Mouse (Mus musculus): ENCODE measurements around the gene Utp20. TPM values are rescaled to one million over a fixed set of nuclear protein-coding genes. Genes with fewer than 3 reads are reported as not detected.
"Not testable (repeated sequence)": the region's sequence is repeated elsewhere in the genome, so short reads cannot be mapped to it uniquely, and the experiment has no call there.

The Utp20 gene
- polyA plus RNA-seq, 1 experiment from 2014 or later, result 6.5 TPM

DNA sequence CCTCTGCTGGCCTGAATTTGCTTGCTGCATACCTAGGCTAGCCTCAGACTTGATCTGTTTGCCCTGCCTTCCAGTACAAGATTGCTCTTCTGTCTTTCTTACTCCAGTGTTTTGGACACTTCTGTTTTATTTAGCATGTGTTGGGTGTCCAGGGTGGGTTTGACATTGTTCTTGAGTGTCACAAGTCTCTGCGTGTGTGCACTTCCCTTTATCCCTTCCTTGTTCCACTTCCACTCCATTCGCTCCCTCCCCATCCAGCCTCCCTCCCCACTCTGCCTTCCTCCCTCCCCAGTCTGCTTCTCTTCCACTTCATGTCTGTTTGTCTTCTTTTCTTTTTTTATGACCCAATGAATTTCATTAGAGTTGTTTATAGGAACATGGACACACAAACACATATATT is 85.2 kb downstream of the Utp20 start:
- H3K9me3 ChIP-seq (ENCODE audit: low read length), result no peaks in the 10 kb centered on the region
- H3K36me3 ChIP-seq (ENCODE audit: insufficient read depth, low read length), result peaks cover 29% of the 10 kb centered on the region
- TF ChIP-seq EP300 (IDR thresholded peaks at IDR 0.05), result no peak
- no peak for TF ChIP-seq CTCF (IDR thresholded peaks at IDR 0.05)
- no peak overlapping the region for H3K4me3 ChIP-seq (ENCODE audit: low read depth, low read length)
- no peaks in the 10 kb centered on the region for H3K4me1 ChIP-seq (ENCODE audit: insufficient read depth, low read depth, low read length)
- no peak for DNase-seq (ENCODE audit: low spot score)
- no peak overlapping the region for H3K27ac ChIP-seq (ENCODE audit: low read length)
- no peak overlapping the region for H3K4me2 ChIP-seq (replicated peaks; ENCODE audit: low read depth, low read length)
- H3K9ac ChIP-seq (replicated peaks; ENCODE audit: low read depth), result no peak overlapping the region
- H3K27me3 ChIP-seq (replicated peaks; ENCODE audit: insufficient read depth, low read length), result no peaks in the 10 kb centered on the region
- 90% methylated on average over 2 of the region's 2 CpGs for WGBS
- no peak for ATAC-seq

DNA sequence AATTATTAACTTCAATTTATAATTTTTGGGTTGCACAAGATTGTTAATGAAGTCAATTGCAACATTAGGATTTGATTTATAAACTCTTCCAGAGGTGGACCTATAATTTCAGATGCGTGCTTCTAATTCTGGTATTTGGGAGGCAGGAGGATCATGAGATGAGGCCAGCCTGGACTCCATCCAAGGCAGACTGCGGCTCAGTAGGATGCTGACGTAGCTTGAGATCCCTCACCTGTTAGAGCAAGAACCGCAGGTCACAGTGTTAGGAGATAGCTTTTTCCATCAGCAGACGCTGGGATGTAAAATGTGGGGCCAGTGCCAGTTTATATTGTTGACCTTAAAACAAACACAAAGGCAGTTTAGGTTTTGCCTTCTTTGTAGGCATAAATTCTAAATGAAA is 85.8 kb downstream of the Utp20 start:
- Histone ChIP-seq H3K27me3 (replicated peaks; ENCODE audit: insufficient read depth, low read length) (no peaks in the 10 kb centered on the region), H3K4me3 (ENCODE audit: low read depth, low read length) (no peak overlapping the region), H3K36me3 (ENCODE audit: insufficient read depth, low read length) (peaks cover 29% of the 10 kb centered on the region), H3K9me3 (ENCODE audit: low read length) (no peaks in the 10 kb centered on the region), H3K4me1 (ENCODE audit: insufficient read depth, low read depth, low read length) (no peaks in the 10 kb centered on the region), H3K27ac (ENCODE audit: low read length) (no peak overlapping the region), H3K4me2 (replicated peaks; ENCODE audit: low read depth, low read length) (no peak overlapping the region), H3K9ac (replicated peaks; ENCODE audit: low read depth) (no peak overlapping the region)
- TF ChIP-seq CTCF (IDR thresholded peaks at IDR 0.05) (no peak), EP300 (IDR thresholded peaks at IDR 0.05) (no peak)
- DNase-seq (ENCODE audit: low spot score), result no peak
- WGBS, result 82% methylated on average over 5 of the region's 5 CpGs
- no peak for ATAC-seq

DNA sequence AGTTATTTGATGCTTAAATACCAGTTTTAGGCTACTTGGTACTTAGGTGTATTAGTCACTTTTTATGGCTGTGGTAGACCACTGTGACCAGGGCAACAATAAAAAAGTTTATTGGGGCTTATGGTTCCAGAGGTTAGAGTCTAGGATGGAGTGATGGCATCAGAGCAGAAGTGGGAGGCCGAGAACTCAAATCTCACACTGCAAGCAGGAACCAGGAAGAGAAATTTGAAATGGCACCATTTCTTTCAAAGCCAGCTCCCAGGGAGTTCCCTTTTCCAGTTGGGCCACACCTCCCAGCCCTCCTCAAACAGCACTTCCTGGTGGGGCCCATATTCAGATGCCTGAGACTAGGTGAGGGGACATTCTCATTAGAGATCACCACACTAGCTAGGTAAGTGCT is 86.8 kb downstream of the Utp20 start:
- H3K27ac ChIP-seq (ENCODE audit: low read length), result no peak overlapping the region
- H3K4me1 ChIP-seq (ENCODE audit: insufficient read depth, low read depth, low read length), result no peaks in the 10 kb centered on the region
- 87% methylated on average over 1 of the region's 1 CpGs for whole genome bisulfite sequencing
- ATAC-seq (no peak), DNase-seq (ENCODE audit: low spot score) (no peak)
- TF ChIP-seq EP300 (IDR thresholded peaks at IDR 0.05) (no peak), CTCF (IDR thresholded peaks at IDR 0.05) (no peak)
- no peaks in the 10 kb centered on the region for H3K27me3 ChIP-seq (replicated peaks; ENCODE audit: insufficient read depth, low read length)
- H3K9me3 ChIP-seq (ENCODE audit: low read length), result no peaks in the 10 kb centered on the region
- no peak overlapping the region for H3K4me3 ChIP-seq (ENCODE audit: low read depth, low read length)
- no peak overlapping the region for H3K4me2 ChIP-seq (replicated peaks; ENCODE audit: low read depth, low read length)
- H3K36me3 ChIP-seq (ENCODE audit: insufficient read depth, low read length), result peaks cover 27% of the 10 kb centered on the region
- H3K9ac ChIP-seq (replicated peaks; ENCODE audit: low read depth), result no peak overlapping the region

DNA sequence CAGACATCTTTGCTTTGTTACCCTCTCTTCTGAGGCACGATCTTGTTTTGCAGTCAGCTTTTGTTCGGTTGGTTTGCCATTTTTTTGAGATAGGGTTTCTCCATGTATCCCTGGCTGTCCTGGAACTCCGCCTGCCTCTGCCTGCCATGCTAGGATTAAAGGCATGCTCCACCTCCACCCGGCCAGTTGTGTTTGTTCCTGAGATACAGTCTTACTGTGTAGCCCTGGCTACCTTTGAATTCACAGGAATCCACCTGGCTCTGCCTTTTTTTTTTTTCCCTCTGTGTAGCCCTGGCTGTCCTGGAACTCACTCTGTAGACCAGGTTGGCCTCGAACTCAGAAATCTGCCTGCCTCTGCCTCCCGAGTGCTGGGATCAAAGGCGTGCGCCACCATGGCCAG is 87.5 kb downstream of the Utp20 start:
- H3K4me2 ChIP-seq (replicated peaks; ENCODE audit: low read depth, low read length); ATAC-seq; H3K9ac ChIP-seq (replicated peaks; ENCODE audit: low read depth); H3K4me3 ChIP-seq (ENCODE audit: low read depth, low read length); H3K9me3 ChIP-seq (ENCODE audit: low read length); H3K4me1 ChIP-seq (ENCODE audit: insufficient read depth, low read depth, low read length); DNase-seq (ENCODE audit: low spot score); H3K27me3 ChIP-seq (replicated peaks; ENCODE audit: insufficient read depth, low read length); H3K27ac ChIP-seq (ENCODE audit: low read length): not testable (repeated sequence)
- 96% methylated on average over 8 of the region's 8 CpGs for WGBS
- peaks cover 20% of the 10 kb centered on the region for H3K36me3 ChIP-seq (ENCODE audit: insufficient read depth, low read length)

DNA sequence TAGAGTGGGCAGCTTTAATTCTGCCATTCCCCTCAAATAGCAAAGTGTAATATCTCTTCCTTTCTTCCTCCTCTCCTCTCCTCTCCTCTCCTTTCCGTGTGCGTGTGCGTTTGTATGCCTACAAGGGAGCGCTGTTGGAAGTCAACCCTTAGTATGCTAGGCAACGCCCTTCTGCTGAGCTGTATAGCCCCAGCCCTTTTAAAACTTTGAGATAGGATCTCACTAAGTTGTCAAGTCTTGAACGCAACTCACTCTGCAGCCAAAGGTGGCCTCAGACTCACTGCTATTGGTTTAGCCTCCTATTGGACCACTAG is 94.3 kb downstream of the Utp20 start:
- no peak overlapping the region; the same call in 1 of the 2 replicates for H3K27ac ChIP-seq (ENCODE audit: low read length)
- WGBS, result 4% methylated on average over 6 of the region's 6 CpGs
- H3K9me3 ChIP-seq (ENCODE audit: low read length), result no peaks in the 10 kb centered on the region
- no peak for ATAC-seq
- H3K4me1 ChIP-seq (ENCODE audit: insufficient read depth, low read depth, low read length), result peaks cover 3% of the 10 kb centered on the region; the same call in 1 of the 2 replicates
- no peaks in the 10 kb centered on the region for H3K36me3 ChIP-seq (ENCODE audit: insufficient read depth, low read length)
- no peak for TF ChIP-seq EP300 (IDR thresholded peaks at IDR 0.05)
- TF ChIP-seq CTCF (IDR thresholded peaks at IDR 0.05), result no peak
- no peaks in the 10 kb centered on the region for H3K27me3 ChIP-seq (replicated peaks; ENCODE audit: insufficient read depth, low read length)
- H3K9ac ChIP-seq (replicated peaks; ENCODE audit: low read depth), result peak overlapping the region; percentile 93
- H3K4me3 ChIP-seq (ENCODE audit: low read depth, low read length), result peak overlapping the region; percentile 93
- DNase-seq (ENCODE audit: low spot score), result peak; percentile 17
- H3K4me2 ChIP-seq (replicated peaks; ENCODE audit: low read depth, low read length), result peak overlapping the region; percentile 69

DNA sequence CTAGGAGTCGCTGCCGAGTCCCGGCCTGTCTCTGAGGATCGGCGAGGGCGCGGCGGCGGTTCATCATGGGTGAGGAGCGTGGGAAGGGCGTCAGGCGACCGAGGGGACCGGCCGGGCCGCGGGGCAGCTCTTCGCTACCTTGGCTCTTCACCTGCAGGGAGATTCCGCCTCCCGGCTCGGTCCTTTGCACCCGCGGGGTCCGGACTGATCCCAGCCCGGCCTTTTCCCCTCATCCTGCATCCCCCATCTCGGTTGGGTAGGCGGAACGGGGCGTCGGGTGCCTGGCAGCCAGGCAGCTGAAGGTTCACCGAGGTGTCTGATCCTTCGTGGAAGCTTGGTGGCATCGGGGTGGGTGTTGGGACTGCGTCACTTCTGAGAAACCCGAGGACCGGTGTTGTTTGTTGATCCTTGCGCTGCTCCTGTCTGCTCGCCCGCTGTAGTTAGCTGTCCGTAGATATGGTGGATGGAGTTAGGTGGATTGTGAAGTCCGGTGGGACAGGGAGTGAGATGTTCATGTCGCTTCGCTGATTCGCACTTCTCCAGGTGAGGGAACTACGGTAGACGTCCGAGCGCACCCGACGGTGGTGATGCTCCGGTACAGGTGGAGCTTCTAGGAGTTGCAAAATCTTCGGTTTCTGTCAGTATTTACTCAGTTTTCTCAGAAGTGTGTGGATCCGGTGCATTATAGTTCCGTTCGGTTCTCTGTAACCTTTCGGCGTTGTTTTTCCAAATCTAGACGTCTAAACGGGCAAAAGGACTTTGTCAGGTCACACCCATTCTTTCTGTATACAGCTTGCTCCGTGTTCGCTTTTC is 94.9 kb downstream of the Utp20 start:
- peak; percentile 34 for ATAC-seq
- Histone ChIP-seq H3K36me3 (ENCODE audit: insufficient read depth, low read length) (no peaks in the 10 kb centered on the region), H3K9ac (replicated peaks; ENCODE audit: low read depth) (peak overlapping the region; percentile 93), H3K4me1 (ENCODE audit: insufficient read depth, low read depth, low read length) (peaks cover 3% of the 10 kb centered on the region; the same call in 1 of the 2 replicates), H3K9me3 (ENCODE audit: low read length) (no peaks in the 10 kb centered on the region), H3K27me3 (replicated peaks; ENCODE audit: insufficient read depth, low read length) (no peaks in the 10 kb centered on the region), H3K27ac (ENCODE audit: low read length) (peak overlapping the region; percentile 89), H3K4me3 (ENCODE audit: low read depth, low read length) (peak overlapping the region; percentile 93), H3K4me2 (replicated peaks; ENCODE audit: low read depth, low read length) (peak overlapping the region; percentile 69)
- TF ChIP-seq CTCF (IDR thresholded peaks at IDR 0.05) (no peak; the same call in 1 of the 2 replicates), EP300 (IDR thresholded peaks at IDR 0.05) (no peak)
- DNase-seq (ENCODE audit: low spot score), result peak; percentile 35
- 1% methylated on average over 59 of the region's 61 CpGs for WGBS

Measured in lung, postnatal 0 days (tissue).